Mouse (Mus musculus) thymus, adult 2 months (tissue): Measurements from ENCODE around the gene Adcy6.

Experiments used
- CTCF ChIP-seq: fragments of 200-500 bp; IDR thresholded peaks from 2 replicates; pipeline ENCODE4 v1.5.1; 2012; ENCODE audit warnings: mild to moderate bottlenecking, control low read depth, low read length, moderate library complexity, borderline replicate concordance; ENCODE audit not compliant: control insufficient read depth, poor library complexity, insufficient read depth; ENCODE audit errors: extremely low read depth
- POLR2A ChIP-seq: fragments of 200-500 bp; IDR thresholded peaks from 2 replicates; pipeline ENCODE4 v1.6.1; 2012; ENCODE audit warnings: mild to moderate bottlenecking, low read length, control low read depth, moderate library complexity; ENCODE audit not compliant: control insufficient read depth, poor library complexity, insufficient read depth; ENCODE audit errors: extremely low read depth

- TF ChIP-seq CTCF (no peak), POLR2A (no peak)
These were observed 15.7 kb downstream of the Adcy6 start for GRCm38 (mm10) chr15:98594193-98594592.
